Mouse (Mus musculus) lung, postnatal 4 days (tissue): ENCODE data around the gene Gm340.
A peak's percentile ranks its signal among the peaks of the same experiment; 100 is the strongest.

Experiments
- DNase-seq, 2 experiments: peaks; one replicate each; pipeline ENCODE4 v3.0.0; 2021

The Gm340 gene

DNA sequence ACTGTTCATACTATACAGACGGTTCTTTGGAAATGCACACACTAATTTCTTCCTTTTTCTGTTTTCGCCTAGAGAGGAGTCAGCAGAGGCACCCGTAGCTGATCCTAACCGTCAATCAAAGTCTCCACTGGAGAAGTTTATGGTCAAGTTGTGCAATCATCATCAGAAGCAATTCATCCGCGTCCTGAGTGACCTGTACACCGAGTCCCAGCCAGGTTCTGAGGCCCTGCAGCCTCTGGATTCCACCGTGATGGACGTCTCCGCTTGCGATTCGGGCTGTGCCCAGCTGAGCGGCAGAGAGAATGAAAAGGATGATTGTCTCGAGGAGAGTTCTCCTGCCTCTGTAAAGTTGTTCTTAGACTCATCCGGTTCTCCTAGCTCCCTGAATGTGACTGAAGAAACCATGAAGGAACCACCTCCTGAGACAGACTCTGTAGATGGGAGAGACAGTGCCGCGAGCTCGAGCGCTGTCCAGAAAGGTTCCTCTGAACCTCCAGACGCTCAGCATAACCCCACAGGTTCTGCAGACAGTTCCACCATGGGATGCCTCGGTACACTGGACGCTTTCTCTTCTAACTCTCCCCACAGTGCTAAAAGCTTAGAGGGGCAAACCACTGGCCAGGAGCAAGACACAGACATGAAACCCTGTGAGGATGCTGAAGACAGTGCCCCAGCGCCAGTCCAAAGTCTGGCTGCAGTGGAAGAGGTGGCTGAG is at the start of gene Gm340:
Gm340 (plus strand) TSS at position 665 of the 715 bp plus-strand sequence.
- DNase-seq: no peak

DNA sequence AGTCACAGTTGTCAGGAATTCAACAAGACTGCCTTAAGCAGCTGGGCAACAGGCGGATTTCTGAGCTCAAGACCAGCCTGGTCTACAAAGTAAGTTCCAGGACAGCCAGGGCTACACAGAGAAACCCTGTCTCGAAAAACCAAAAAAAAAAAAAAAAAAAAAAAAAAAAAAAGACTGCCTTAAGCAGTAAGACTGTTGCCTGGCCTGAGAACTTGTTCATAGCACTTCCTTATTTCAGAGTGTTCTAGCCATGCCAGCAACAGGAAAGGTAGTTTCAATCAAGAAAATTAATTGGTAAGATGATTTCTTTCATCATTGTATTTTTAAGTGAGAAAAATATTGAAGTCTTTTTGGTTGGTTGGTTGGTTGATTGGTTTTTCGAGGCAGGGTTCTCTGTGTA is 48.1 kb upstream of the Gm340 start:
- no peak for DNase-seq

DNA sequence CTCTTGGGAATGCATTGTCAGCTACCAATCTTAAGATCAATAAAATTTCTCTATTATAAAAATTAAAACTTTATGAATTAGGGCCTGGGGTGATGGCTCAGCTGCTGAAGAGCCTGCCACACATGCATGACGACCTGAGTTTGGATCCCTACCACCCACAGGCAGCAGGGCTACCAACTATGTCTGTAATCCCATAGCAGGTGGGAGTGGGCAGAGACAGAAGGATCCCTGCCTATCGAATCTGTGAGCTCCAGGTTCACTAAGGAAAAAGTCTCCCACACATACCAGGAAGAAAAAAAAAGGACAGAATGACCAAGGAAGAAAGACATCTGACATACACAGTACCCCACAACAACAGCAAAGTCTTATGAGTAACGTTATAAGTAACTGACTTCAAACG is 25.2 kb upstream of the Gm340 start:
- no peak for DNase-seq

DNA sequence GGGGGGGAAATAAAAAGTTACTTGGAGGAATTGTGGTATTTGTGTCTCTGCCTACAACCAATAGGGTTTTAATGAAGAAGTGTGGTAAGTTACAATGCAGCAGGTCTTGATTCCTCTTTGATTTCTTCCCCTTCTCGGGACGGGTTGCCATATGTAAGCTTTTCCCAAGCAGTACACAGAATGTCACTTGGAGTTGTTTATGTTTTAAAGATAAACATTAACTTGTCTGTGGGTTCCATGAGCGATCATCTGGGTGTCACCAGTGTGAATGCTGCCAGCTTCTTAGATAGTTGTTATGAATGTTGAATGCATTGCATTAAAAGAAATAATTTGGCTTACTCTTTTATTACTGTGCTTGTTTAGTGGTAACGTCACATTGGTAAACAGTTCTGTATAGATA is 24.7 kb upstream of the Gm340 start:
- peak in 1 of 2 experiments; percentile 34 for DNase-seq

DNA sequence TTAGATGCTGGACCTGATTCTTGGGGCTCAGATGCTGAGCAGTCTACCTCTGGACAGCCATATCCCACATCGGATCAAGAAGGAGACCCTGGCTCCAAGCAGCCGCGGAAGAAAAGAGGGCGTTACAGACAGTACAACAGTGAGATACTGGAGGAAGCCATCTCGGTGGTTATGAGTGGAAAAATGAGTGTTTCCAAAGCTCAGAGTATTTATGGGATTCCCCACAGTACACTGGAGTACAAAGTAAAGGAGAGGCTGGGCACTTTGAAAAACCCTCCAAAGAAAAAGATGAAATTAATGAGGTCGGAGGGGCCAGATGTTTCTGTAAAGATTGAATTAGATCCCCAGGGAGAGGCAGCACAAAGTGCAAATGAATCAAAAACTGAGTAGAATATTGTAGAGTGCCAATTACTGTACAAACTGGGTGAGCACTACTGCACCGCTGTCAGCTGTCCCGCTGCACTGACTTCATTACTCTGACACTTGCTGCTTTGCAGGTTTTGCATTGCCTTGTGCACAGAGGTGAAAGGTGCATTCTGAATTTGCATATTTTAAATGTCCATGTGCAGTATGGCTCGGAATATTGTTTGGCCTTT is 23.2 kb upstream of the Gm340 start:
- DNase-seq: no peak

DNA sequence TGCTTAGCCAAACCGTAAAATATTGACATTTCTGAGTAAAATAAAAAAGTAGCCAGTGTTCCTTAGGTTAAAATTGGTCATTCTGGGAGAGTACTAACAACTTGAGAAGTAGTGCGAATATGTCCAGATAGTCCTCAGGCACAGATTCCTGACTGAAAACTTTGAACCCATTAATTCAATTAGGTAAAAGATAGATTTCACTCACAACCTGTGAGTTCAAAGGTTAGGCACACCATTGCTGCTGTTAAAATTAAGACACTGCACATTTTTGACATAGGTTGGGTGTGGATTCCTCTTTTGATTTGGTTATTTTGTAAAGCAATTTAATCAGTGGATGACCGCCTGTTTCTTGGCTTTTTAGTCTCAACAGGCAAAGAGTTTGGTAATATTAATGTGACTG is 21.3 kb upstream of the Gm340 start:
- DNase-seq: no peak

DNA sequence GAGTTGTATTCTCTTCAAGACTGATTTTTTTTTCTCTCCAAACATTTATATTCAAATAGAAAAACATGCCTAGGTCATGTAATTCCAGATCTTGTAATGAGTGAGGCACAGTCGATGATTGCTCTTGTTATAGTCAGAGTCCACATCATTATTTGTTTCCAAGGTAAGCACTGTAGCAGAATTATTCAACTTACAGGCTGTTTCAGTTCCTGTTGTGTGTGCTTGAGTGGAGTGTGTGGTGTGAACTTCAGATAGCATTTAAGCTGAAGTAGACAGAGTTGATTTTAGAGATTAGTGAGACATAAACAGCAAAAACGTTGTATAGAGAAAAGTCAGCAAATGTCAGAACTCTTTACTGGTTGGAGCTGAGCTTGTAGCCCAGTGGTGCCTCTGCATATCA is 13.4 kb upstream of the Gm340 start:
- DNase-seq: no peak

DNA sequence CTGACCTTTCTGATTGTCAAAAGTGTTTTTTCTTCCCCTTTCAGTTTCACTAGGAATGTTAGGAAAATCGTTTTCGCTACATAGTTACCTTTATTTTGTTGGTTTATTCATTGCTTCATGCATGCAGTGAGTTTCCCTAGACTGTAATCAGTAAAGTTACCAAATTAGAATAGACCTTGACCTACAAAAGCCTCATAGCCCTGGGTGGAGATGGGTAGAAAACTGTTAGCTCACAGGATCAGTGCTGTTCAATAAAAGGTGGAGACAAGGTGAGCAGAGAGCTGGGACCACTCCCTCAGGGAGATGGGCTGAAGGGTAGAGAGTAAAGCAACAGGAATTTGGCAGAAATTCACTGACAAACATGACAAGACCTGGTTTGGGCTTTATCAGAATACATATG is 8.5 kb upstream of the Gm340 start:
- DNase-seq: no peak

DNA sequence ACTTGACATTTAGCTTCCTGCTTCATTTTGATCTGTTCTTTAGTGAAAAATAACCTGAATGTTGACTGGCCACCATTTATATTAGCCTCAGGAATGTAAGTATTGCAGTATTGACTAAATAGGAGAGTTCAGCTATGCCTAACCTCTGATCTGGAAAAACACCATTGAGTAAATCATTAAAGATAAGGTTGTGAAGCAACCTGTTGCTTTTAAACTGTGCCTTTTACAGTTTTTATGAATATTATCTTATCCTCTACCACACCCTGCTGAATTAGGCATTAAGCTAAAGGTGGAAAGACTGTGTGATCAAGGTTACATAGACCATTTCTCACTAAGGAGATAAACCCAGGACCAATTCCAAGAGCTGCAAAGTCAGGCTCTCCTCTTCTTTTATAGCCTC is 4.6 kb upstream of the Gm340 start:
- no peak for DNase-seq

DNA sequence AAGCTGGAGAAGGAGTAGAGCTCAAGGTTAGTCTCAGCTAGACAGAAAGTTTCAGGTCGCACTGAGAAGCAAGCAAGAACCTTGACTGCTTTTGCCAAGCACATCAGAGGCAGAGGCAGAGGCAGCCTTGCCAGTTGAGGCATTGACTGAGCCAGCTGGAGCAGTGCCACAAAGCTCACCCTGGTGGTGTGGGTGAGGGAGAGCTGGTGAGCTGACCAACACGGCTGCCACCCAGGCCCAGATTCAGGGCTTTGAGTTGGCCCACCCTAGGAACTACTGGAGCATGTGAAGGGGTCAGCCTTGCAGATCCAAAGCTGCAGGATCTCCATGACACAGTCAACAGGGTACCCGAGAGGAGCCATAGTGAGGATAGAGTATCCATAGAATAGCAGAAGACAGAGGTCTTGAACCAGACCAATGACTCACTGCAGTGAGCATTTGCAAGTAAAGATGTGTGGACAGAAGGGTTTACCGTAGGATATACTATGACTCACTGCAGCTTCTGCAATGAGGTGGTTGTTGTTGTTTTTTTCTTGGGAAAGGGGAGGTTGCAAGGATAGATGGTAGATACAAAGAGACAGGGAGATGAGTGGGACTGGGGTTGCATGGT is 2.8 kb upstream of the Gm340 start:
- DNase-seq: no peak

DNA sequence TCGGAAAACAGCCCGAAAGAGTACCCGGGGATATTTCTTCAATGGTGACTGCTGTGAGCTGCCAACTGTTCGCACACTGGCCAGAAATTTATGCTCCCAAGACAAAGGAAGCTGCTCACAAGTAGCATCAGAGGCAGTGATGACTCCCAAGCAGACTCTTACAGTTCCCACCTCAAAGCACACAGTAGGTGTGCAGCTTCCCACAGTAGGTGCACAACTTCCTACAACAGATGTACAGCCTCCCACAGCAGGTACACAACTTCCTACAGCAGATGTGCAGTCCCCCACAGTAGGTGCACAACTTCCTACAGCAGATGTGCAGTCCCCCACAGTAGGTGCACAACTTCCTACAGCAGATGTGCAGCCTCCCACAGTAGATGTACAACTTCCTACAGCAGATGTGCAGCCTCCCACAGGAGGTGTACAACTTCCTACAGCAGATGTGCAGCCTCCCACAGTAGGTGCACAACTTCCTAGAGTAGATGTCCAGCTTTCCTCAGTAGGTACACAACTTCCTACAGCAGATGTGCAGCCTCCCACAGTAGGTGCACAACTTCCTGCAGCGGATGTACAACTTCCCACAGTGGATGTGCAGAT is 846 bp downstream of the Gm340 start:
- no peak for DNase-seq

DNA sequence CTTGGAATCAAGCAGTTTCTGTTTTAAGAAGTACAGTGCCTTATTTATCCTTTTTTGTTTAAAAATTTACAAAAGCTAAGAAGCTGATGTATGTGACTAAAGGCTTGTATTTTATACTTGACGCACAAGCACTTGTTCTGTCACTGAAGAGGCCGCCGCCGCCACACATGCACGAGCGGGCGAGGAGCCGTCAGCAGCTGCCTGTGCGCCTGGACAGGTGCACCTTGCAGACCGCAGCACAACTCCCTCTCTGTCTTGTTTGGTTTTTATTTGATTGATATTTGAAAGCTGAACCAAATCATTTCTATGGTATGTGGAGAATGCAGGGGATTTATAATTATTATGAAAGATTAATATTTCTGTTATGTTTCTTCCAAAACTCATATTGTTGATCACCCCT is 4.6 kb downstream of the Gm340 start:
- no peak for DNase-seq

DNA sequence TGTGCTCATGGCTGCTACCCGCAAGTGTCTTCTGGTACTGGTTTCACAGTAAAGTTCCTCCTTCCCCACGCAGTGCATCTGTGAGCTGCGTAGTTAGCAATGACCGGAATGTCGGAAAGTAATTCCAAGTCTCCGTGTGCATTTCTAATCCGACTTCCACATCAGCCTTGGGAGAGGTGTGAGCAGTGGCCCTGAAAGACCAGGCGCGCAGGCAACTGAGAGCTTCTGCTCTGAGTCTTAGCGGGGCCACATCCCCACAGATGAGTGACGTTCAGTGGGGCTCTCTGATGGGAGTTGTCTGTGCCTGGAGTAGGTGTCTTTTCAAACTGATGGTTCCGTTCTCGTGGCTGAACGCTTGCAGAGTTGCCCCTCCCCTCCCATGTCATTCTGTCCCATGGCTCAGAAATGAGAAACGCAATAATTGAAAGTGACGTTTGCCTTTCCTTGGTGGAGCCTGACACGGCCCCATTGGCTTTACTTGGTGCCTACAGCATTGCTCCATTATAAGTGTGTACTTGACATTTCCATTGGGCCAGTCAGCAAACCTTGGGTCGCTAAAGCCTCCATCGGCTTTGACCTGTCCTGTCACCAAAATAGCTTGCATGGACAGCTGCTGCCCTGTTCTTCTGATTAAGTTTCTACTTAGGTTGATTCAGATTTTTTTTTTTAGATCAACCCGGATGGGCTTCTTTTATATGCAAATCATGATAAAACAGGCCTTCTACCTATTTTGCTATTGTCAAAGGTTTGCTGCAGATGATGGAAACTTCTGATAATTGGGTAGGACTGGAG is 5.5 kb downstream of the Gm340 start:
- no peak for DNase-seq

DNA sequence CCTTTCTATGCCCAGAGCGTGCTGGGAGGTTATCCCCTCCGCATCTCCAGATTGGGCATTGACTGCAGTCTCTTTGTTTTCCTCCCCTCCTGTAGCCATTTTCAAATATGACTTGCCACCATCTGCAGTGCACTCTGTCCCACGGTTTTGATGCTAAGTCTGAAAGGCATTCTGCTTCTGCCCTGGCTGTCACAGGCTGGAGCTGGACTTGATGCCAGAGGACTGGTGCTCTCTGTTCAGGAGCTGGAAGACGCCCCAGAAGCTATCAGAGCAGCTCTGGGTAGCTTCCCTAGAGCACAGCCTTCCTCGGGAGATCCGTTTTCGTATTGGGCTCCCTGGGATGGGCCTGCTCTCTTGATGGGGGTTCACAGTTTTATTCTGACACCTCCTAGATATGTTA is 6.9 kb downstream of the Gm340 start:
- DNase-seq: no peak

DNA sequence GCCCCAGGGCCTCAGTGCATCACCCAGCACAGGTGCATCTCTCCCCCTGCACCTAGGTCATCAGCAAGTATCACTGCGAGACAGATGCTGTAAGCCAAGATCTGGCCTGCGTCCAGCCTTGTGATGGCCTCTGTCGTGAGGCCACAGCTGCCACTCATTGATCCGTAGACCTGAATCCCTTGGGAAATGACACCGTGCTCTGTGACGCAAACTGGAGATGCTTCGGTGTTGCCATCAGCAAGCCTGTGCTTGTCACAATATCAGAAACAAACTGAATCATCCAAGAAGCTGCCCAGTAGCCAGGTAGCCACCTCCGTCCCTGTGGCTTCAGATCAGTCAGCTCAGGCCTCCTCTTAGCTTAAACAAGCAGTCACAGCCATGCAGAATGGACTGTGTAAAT is 7.5 kb downstream of the Gm340 start:
- DNase-seq: no peak

DNA sequence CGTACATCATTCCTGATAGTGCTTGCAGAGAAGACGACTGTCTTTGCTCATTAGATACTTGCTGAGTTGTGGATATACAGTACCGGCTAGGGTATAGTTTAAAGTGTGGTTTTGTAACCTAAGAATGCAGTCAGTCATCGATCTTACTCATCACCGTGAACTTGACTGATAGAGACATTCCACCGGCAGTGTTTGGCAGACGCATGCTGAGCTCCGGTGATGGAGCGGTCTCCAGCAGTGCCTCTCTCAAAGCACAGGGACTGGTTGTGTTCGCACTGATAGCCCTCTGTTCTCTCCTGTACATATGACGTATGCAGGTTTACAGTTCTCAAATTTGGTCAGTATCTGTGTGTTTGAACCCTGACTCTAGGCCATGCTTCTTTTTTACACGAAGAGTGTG is 9.6 kb downstream of the Gm340 start:
- no peak for DNase-seq

DNA sequence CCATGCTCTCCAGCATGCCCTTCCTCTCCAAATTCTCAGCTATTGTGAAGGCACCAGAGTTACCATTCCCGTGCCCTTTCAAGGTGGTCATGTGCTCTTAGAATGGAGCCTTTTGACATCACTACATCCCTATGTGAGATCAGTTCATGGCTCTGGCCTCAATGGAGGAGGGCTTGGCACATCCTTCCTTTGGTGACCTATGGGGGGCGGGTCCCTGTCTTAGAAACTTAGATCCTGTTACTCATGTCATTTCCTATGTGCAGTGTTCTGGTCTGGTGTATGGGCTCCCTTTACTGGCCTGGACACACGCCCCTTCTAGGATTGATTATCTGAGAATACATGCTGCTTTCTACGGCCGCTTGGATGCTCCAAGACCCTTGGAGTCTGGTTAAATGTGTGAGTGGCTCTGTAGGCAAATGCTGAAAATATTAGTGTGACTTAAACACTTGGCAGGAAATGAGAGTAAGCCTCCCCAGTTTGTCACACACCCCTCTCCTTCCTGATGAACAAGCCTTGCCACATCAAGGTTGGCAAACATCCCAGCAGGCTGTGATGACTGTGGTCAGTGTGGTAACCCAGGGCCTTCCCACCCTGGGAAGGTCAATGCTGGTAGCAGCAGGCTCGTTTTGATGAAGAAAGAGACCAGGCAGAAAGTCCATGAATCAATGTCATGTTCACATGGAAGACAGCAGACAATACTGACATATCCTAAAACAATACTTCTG is 15.2 kb downstream of the Gm340 start:
- DNase-seq: peak; percentile 80 to 81

DNA sequence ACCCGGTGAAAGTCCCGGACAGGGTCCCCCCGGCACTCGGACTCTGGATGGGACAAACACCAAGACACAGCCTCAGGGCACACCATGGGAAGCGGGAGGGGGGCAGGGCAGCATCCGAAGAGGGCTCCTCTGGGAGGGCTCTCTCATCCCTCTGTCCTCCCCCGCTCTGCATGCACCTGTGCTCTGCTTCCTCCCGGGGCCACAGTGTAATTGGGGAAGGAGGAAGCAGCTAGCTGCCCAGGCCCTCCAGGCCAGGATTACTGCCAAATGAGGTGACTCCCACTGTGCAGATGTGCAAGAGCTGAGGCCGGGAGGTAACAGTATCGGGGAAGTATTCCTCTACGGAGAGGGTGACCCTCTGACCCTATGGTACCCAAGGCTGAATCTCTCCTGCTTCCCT is 18.5 kb downstream of the Gm340 start:
- DNase-seq: no peak

DNA sequence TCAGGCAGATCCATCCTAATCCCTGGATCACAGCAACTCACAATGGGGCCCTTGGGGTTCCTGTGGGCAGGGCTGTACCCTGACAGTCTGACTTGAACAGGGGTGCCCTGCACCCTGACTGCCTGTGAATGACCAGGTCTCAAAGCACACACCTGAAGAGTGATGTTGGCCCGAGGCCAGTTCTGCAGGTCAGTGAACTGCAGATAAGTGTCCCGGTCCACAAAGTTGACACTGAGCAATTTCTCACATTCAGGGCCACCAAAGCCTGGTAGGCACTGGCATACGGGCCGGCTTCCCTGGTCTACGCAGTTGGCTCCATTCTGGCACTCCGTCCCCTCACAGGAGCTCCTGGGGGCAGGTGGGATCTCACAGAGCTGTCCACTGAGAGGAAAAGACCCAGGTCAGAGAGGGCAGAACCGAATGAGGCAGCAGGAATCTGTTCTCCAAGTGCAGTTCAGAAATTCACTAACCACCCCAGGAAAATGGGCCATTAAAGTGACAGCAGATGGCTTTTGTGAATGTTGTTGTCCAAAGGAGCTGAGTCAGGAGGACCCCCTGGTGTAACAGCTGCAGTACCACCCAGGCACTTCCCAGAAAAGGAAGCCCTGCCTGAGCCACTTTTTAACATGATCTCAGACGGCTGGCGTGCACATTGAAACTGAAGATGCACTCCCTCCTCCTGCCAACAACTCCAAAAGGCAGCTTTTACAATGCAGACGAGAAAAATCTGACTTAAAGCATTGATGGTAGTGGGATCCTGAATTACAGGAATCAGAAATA is 24.2 kb downstream of the Gm340 start:
- no peak for DNase-seq

DNA sequence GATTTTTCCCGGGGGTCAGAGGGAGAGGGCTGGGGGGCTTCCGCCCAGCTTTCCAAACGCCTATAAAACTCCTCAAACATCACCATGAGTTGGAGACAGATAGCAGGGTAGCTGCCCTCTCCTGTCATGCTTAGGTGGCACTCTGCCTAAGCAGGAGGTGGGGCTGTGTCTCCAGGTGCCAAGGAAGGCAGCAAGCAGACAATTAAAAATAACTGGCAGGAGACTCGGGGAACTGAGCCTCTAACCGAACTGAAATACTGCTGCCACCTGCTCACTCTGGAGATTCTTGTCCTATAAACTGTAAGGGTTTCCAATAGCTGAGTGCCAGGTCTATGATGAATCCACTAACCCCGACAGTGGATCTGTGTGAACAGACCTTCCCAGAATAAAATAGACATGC is 29.5 kb downstream of the Gm340 start:
- DNase-seq: no peak

DNA sequence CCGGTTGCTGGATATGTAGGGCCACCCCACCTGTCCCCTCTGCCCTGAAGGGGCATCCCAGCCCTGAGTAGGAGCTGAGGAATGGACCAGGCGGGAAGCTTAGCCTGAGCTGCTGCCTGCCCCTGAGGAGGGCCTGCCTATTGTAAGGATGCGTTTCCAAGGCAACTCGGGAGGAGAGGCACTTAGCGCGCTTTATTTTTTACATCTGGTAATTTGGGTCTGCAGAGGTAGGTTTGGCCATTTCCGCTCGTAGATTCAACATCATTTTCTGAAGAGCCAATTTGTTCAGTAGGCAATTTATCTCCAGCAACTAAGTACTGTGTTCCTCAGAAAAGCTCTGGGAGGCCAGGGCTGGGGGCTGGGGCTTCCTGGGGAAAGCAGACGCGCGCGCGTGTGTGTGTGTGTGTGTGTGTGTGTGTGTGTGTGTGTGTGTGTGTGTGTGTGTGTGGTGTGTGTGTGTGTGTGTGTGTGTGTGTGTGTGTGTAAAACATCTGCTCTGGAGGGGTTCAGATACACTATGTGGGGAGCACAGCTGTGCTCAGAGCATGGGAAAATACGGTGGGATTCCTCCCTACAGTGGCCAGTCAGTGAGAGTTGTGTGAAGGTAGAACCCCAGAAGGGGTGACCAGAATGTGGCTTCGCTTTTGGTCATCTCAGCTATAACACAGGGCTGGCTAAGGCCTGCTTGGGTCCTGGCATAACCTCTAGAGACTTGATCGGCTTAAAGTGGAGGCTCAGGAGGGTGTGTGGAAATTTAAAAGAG is 31.3 kb downstream of the Gm340 start:
- DNase-seq: no peak
